Mouse (Mus musculus) liver, embryonic 12.5 days (tissue): ENCODE measurements around the gene Mybpc3. TPM values are rescaled to one million over a fixed set of nuclear protein-coding genes. Genes with fewer than 3 reads are reported as not detected.

Source experiments
- ATAC-seq: fragments of 200-750 bp; cut with Nextera tagmentation; 2 replicates; pipeline ENCODE4 v1.8.0; 2017; ENCODE audit warnings: moderate number of reproducible peaks, mild to moderate bottlenecking, moderate library complexity
- H3K27ac ChIP-seq: fragments of 300-500 bp; sonication (generic); 2 replicates; pipeline ENCODE4 v1.5.1; 2016; ENCODE audit warnings: mild to moderate bottlenecking
- H3K27me3 ChIP-seq: fragments of 300-500 bp; sonication (generic); replicated peaks from 2 replicates; pipeline ENCODE4 v1.6.1; 2016; ENCODE audit warnings: mild to moderate bottlenecking, moderate library complexity
- H3K36me3 ChIP-seq: fragments of 300-500 bp; sonication (generic); 2 replicates; pipeline ENCODE4 v1.6.1; 2016; ENCODE audit warnings: mild to moderate bottlenecking, moderate library complexity
- H3K4me1 ChIP-seq: fragments of 300-500 bp; sonication (generic); 2 replicates; pipeline ENCODE4 v1.6.1; 2016
- H3K4me2 ChIP-seq: fragments of 300-500 bp; sonication (generic); 2 replicates; pipeline ENCODE4 v1.6.1; 2016; ENCODE audit warnings: mild to moderate bottlenecking, moderate library complexity
- H3K4me3 ChIP-seq: fragments of 300-500 bp; sonication (generic); 2 replicates; pipeline ENCODE4 v1.5.1; 2016; ENCODE audit warnings: mild to moderate bottlenecking, moderate library complexity
- H3K9ac ChIP-seq: fragments of 300-500 bp; sonication (generic); 2 replicates; pipeline ENCODE4 v1.6.1; 2016; ENCODE audit warnings: mild to moderate bottlenecking, moderate library complexity
- H3K9me3 ChIP-seq: fragments of 300-500 bp; sonication (generic); replicated peaks from 2 replicates; pipeline ENCODE4 v1.6.1; 2016; ENCODE audit warnings: mild to moderate bottlenecking, moderate library complexity
- WGBS: fragments of 180-500 bp; shearing (Covaris S2); methylation state at CpG from one replicate; pipeline ENCODE4 v1.1.7; 2016; ENCODE audit not compliant: insufficient replicate concordance; 5-methylcytosine and 5-hydroxymethylcytosine counted together
- polyA plus RNA-seq: library from polyadenylated mRNA; unstranded; fragments of >200 nt; fragmentation: Nextera tagmentation; extraction: Ambion mirVana; gene quantifications from 2 replicates; pipeline ENCODE4 v1.2.1, GENCODE M21; 2016

Gene Mybpc3
- polyA plus RNA-seq, 1 experiment from 2014 or later = 0.23 TPM

DNA sequence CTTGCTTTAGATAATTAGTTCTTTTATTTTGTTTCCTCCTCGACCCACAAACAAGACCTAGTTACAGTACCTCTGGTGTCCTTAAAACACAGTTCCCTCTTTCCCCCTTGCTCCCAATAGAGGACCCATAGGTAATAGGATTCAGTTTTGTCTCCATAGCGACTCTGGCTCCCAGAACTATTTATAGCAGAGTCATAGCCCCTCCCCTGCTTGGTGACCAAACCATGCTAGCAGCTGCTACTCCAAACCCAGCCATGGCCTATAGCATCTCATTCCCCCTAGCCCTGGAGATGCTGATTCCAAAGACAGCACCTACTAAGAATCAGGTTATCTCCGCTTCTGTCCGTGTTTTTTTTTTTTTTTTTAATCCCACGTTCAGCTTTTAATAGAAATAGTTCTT is 62.8 kb downstream of the Mybpc3 start:
- WGBS = 54% methylated on average over 5 of the region's 5 CpGs
- Histone ChIP-seq H3K36me3 (peaks cover 27% of the 10 kb centered on the region), H3K4me1 (peaks cover 33% of the 10 kb centered on the region), H3K4me2 (no peak overlapping the region), H3K27me3 (no peaks in the 10 kb centered on the region), H3K9me3 (no peaks in the 10 kb centered on the region), H3K4me3 (no peak overlapping the region), H3K27ac (no peak overlapping the region), H3K9ac (no peak overlapping the region)
- ATAC-seq = no peak

DNA sequence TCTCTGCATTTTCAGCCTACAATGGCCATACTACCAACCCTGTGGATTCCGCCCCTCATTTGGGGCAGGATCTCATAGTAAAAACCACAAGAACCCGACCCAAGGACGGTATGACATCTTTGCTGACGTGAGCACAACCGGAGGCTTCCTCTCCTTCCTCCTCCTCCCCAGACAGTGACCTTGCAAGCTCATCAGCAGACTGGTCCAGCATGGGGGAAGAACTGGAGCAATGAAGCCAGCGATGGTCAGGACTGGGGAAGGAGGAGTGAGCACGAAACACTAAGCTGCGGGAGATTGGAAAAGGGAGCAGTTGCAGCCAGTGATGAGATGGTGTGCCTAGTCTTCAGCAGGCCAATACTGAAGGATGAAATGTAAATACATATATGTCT is 64.1 kb downstream of the Mybpc3 start:
- 9% methylated on average over 8 of the region's 8 CpGs for WGBS
- ATAC-seq = no peak
- H3K36me3 ChIP-seq = peaks cover 16% of the 10 kb centered on the region
- H3K9me3 ChIP-seq = no peaks in the 10 kb centered on the region
- H3K4me3 ChIP-seq = peak overlapping the region; percentile 92
- H3K9ac ChIP-seq = peak overlapping the region; percentile 90
- H3K4me1 ChIP-seq = peaks cover 33% of the 10 kb centered on the region
- H3K4me2 ChIP-seq = peak overlapping the region; percentile 92
- H3K27me3 ChIP-seq = no peaks in the 10 kb centered on the region
- H3K27ac ChIP-seq = no peak overlapping the region

DNA sequence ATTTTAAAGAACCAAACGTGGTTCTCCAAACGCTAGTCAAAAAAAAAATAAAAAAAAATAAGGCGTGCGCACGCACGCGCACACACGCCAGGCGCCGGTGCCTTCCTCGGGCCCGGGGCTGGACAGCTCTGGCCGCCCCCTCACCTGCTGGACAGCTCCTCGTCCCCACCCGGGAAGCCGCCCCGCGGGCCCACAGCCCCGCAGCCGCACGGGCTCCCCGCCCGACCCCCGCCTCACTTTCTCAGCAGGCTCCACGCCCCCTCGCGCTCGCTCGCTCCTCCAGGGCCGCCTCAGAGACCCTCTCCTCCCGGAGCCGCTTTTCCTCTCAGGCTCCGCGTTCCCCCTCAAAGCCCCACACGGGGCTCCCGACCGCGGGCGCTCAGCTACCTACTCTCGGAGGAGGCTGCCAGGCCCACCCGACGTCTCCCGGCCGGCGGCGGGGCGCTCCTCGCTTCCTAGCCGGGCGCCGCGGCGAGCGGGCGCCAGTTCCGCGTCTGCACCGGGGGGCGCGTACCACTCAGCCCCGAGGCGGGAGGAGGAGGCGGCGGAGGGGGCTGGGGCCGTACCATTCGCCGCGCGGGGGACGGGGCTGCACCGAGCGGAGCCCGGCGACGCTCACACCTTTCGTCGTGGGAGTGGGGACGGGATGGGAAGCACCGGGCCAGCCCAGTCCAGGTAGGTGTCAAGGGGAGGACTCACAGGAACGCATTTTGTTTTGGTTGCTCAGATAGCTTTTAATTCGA is 64.6 kb downstream of the Mybpc3 start:
- Histone ChIP-seq H3K4me3 (peak overlapping the region; percentile 92), H3K27me3 (0 out of 2 replicates have a peak, but pooled peaks cover 3% of the 10 kb centered on the region), H3K9me3 (no peaks in the 10 kb centered on the region), H3K27ac (peak overlapping the region; percentile 86), H3K9ac (peak overlapping the region; percentile 90), H3K4me2 (peak overlapping the region; percentile 92), H3K36me3 (peaks cover 13% of the 10 kb centered on the region), H3K4me1 (peaks cover 33% of the 10 kb centered on the region)
- under 1% methylated on average over 81 of the region's 81 CpGs for WGBS
- peak; percentile 91 for ATAC-seq

- WGBS = 0% methylated on average over 9 of the region's 9 CpGs
- H3K4me1 ChIP-seq = peaks cover 33% of the 10 kb centered on the region
- H3K27me3 ChIP-seq = 0 out of 2 replicates have a peak, but pooled peaks cover 3% of the 10 kb centered on the region
- ATAC-seq = peak; percentile 95
- H3K9ac ChIP-seq = peak overlapping the region; percentile 90
- peak overlapping the region; percentile 92 for H3K4me3 ChIP-seq
- H3K4me2 ChIP-seq = peak overlapping the region; percentile 92
- H3K27ac ChIP-seq = peak overlapping the region; percentile 86
- H3K36me3 ChIP-seq = peaks cover 8% of the 10 kb centered on the region
- H3K9me3 ChIP-seq = no peaks in the 10 kb centered on the region
Measured at GRCm38 (mm10) chr2:91183148-91183513, 65.2 kb downstream of the Mybpc3 start.

- H3K36me3 ChIP-seq = 0 out of 2 replicates have a peak, but pooled peaks cover 4% of the 10 kb centered on the region
- H3K27me3 ChIP-seq = 0 out of 2 replicates have a peak, but pooled peaks cover 3% of the 10 kb centered on the region
- H3K4me2 ChIP-seq = peak within 1 kb of the TSS; percentile 92
- ATAC-seq = peak; percentile 51
- peak within 1 kb of the TSS; percentile 92 for H3K4me3 ChIP-seq
- H3K27ac ChIP-seq = peak within 1 kb of the TSS; percentile 86
- no peaks in the 10 kb centered on the region for H3K9me3 ChIP-seq
- H3K9ac ChIP-seq = peak within 1 kb of the TSS; percentile 90
- H3K4me1 ChIP-seq = peaks cover 33% of the 10 kb centered on the region
- 30% methylated on average over 15 of the region's 15 CpGs for WGBS
Measured at GRCm38 (mm10) chr2:91183711-91184405, 65.9 kb downstream of the Mybpc3 start, which contains the start of gene Madd. TSS of gene Madd (minus strand) at chr2:91183837.

Other genes starting within 250 kb of the Mybpc3 start
- 6.6 and 7.3 TPM in 2 replicates for gene C1qtnf4, start 232.3 kb upstream of the Mybpc3 start, polyA plus RNA-seq
- 22.6 and 26.0 TPM in 2 replicates for gene Kbtbd4, start 213.4 kb upstream of the Mybpc3 start, polyA plus RNA-seq
- gene Ndufs3, start 213.3 kb upstream of the Mybpc3 start, polyA plus RNA-seq = 171 and 177 TPM in 2 replicates
- gene Celf1, start 177.8 kb upstream of the Mybpc3 start, polyA plus RNA-seq = 79.4 and 81.3 TPM in 2 replicates
- 0.57 and 0.94 TPM in 2 replicates for gene Rapsn, start 82.5 kb upstream of the Mybpc3 start, polyA plus RNA-seq
- gene Psmc3, start 64.1 kb upstream of the Mybpc3 start, polyA plus RNA-seq = 220 and 223 TPM in 2 replicates
- 15.1 and 15.3 TPM in 2 replicates for gene Slc39a13, start 47.7 kb upstream of the Mybpc3 start, polyA plus RNA-seq
- 16.8 and 18.5 TPM in 2 replicates for gene Spi1, start 35.8 kb upstream of the Mybpc3 start, polyA plus RNA-seq
- 12.1 and 13.4 TPM in 2 replicates for gene Madd, start 65.7 kb downstream of the Mybpc3 start, polyA plus RNA-seq
- gene Nr1h3, start 84.7 kb downstream of the Mybpc3 start, polyA plus RNA-seq = 12.9 and 13.5 TPM in 2 replicates
- gene Acp2, start 84.7 kb downstream of the Mybpc3 start, polyA plus RNA-seq = 9.6 and 10.3 TPM in 2 replicates
- gene Ddb2, start 118.8 kb downstream of the Mybpc3 start, polyA plus RNA-seq = 8.3 and 8.4 TPM in 2 replicates
- gene Pacsin3, start 137.8 kb downstream of the Mybpc3 start, polyA plus RNA-seq = 12.3 and 12.4 TPM in 2 replicates
- 80.0 and 82.2 TPM in 2 replicates for gene Arfgap2, start 146.8 kb downstream of the Mybpc3 start, polyA plus RNA-seq